Mouse (Mus musculus): ENCODE data around the gene Vps8.

DNA sequence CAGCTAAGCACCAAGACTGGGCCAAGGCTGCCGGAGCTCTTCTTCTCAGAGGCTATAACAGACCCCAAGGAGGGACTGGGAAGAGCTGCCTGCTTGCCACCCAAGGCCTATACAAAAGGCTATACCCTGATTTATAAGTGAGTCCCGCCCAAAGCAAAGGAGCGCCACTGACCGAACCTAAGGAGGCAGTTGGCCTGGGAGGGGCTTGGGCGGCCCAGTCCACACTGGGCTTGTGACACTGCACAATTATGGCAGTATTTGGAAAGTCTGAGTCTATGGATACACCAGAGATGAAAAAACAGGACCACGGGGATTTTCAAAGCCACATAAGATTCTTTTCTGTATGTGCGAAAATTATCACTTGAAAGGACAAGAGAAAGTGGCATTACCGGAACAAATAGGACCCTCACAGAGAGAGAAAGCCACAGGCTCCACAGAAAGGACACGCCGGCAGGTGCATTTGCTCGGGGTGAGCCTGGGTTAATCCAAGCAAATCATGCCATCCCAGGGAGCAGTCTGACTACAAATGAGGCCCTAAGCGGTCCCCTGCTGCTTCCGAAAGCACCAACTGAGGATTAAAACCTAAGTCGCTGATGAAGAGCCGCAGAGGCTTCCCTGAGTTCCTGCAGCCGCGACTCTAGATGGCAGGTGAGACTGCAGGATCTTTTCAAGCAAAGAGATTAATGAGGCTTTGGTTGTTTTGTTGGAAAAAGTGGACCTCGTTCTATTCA is 241.9 kb downstream of the Vps8 start:
- TF ChIP-seq EP300 (IDR thresholded peaks at IDR 0.05; ENCODE audit: low read depth) (no peak), CTCF (IDR thresholded peaks at IDR 0.05; ENCODE audit: low read depth) (no peak)
